Mouse (Mus musculus) C2C12 (cell line): ENCODE results near the gene Phactr1.

ENCODE experiments used
- CEBPB ChIP-seq: IDR thresholded peaks from one replicate; pipeline ENCODE4 v1.6.1; 2011; ENCODE audit warnings: low read depth, mild to moderate bottlenecking, control low read depth, moderate library complexity
- CTCF ChIP-seq: IDR thresholded peaks from one replicate; pipeline ENCODE4 v1.5.1; 2011; ENCODE audit not compliant: control insufficient read depth, insufficient read depth, insufficient read length
- MYOD1 ChIP-seq: IDR thresholded peaks from one replicate; pipeline ENCODE4 v1.6.1; 2011; ENCODE audit warnings: low read depth; ENCODE audit not compliant: control insufficient read depth, insufficient read length
- USF1 ChIP-seq: IDR thresholded peaks from one replicate; pipeline ENCODE4 v1.6.1; 2011; ENCODE audit warnings: low read depth, mild to moderate bottlenecking, control low read depth, moderate library complexity

DNA sequence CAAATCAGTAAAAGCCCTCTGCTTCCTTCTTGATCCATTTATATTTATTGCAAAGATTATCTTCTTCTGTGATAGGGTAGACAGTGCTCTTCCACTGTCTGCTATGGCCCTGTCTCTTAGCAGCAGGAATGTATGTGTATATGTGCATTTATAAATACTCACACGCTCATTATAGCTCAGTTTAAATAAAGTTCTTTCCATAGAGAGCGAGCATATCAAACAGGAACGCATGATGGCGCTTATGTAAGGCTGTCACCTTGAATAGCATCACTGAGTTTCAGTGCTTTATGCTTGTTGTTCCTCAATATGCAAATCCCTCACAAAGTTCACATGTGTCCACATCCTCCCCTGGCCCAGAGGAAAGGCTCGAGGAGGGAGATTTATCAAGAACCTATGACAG is 57.7 kb downstream of the Phactr1 start:
- TF ChIP-seq CTCF (no peak), USF1 (no peak), CEBPB (no peak), MYOD1 (no peak)
